Mouse (Mus musculus): ENCODE results near the gene Gclm.

- TF ChIP-seq CTCF (IDR thresholded peaks at IDR 0.05; ENCODE audit: low read depth) (no peak), EP300 (IDR thresholded peaks at IDR 0.05; ENCODE audit: low read depth) (no peak)
These were observed 68.6 kb downstream of the Gclm start for GRCm38 (mm10) chr3:122313936-122314335.
